Mouse (Mus musculus): ENCODE results near the gene 1700017B05Rik.

DNA sequence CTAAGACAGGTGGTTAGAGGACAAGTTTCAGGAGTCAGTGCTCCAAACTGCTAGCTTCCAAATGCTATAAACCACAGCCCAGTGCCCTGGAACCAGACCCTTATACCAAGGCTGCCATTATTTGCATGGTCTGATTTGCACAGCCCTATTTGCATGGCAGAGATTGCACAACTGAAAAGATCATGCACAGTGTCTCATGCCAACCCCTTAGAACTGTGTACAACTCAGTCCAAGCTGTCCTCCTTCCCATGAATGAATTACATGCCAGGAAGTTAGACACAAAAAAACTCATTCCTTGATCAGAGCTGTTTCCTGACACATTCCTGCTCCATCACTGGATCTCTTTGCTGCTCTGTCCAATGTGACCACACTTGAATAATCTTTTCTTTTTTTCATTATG, 39.1 kb downstream of the 1700017B05Rik start:
- TF ChIP-seq POLR2A (IDR thresholded peaks at IDR 0.05; ENCODE audit: borderline replicate concordance, low read depth, low read length), result no peak
- TF ChIP-seq CTCF (IDR thresholded peaks at IDR 0.05; ENCODE audit: low read depth, low read length), result no peak
